Mouse (Mus musculus): ENCODE results near the gene Sbk1. TPM values are rescaled to one million over a fixed set of nuclear protein-coding genes. Genes with fewer than 3 reads are reported as not detected.

The Sbk1 gene
- total RNA-seq, 2 experiments from 2014 or later, result 396 to 420 TPM

GRCm38 (mm10) chr7:126329907-126330645 lies 57.7 kb downstream of the Sbk1 start:
- intact Hi-C loops (cut with DNase I), result no loop called here

DNA sequence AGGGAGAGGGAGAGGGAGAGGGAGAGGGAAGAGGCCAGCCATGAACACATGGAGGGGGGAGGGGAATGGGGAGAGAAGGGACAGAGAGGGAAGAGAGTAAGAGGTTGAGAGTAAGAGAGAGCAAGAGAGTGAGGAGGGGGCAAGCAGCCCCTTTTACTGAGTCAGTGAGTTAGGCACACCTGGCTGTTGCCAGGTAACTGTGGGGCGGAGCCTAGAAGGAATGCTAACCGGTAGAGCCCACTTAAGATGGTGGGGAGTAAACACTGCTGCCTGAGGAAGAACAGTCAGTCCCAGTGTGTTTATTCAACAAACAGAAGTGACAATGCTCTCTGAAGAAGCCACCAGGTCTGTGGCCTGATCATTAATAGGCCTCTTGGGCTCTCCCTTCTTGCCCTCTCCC lies 58.3 kb downstream of the Sbk1 start:
- intact Hi-C loops (cut with DNase I), result no loop called here
- DNase-seq, result no peak

More at GRCm38 (mm10) chr7:126329907-126330645, 57.7 kb downstream of the Sbk1 start:
- no peak for DNase-seq

DNA sequence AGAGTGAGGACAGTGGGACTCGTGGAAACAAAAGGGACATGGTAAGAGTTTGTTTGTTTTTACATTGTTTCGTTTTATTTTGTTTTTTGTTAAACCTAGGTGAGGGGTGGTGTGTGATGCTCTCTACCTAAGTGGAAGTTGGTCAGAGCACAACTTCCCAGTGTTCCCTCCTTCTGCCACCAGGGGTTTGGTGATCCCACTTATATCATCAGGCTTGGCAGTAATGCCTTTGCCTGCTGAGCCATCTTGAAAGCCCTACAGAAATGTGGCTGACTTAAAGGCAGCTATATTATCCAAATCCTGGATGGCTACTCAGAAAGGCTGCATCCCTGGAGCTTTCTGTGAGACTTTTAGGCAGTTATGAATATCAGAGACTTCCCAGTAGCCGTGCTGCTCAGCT lies 60.3 kb downstream of the Sbk1 start:
- DNase-seq, result no peak
- intact Hi-C loops (cut with DNase I), result no loop called here

GRCm38 (mm10) chr7:126335556-126335955 lies 63.1 kb downstream of the Sbk1 start:
- intact Hi-C loops (cut with DNase I), result no loop called here

DNA sequence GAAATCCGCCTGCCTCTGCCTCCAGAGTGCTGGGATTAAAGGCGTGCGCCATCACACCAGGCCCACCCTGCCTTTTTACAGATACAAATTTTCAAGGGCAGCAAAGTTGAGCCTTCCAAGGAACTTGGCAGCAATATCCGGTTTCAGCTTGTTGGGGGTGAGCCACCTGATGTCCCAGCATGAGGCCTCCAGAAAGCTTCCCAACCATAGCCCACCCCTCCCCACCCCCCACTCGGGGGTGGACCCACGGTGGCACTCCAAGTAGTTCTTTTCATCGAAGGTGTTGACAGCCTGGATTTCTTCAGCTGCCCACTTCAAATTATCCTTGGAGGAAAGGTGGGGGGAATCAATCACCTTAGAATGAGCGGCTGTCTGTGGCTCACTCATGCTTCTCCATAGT lies 66.5 kb downstream of the Sbk1 start:
- intact Hi-C loops (cut with DNase I), result no loop called here
- no peak for DNase-seq

More at GRCm38 (mm10) chr7:126335556-126335955, 63.1 kb downstream of the Sbk1 start:
- peak; percentile 17 for DNase-seq

DNA sequence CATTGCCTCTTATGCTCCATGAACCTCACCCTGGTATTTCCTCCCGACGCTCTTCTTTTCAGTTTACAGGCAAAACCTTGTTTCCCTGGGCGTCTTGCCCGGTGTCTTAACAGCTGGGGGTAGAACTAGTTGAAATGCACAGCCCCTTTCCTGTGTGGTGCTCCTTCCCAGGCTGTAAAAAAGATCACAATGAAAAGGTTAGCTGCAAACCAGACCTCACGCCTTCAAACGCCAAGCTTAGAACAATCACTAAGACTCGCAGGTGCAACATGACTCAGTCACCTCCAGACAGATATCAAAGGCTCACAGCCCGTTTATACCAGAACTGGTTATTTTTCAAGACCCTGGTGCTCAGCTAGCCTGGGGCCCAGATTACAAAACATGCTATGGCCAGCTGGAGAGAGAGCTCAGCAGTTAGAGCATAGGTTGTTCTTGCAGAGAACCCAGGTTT lies 67.1 kb downstream of the Sbk1 start:
- intact Hi-C loops (cut with DNase I), result no loop called here
- DNase-seq, result peak; percentile 12

DNA sequence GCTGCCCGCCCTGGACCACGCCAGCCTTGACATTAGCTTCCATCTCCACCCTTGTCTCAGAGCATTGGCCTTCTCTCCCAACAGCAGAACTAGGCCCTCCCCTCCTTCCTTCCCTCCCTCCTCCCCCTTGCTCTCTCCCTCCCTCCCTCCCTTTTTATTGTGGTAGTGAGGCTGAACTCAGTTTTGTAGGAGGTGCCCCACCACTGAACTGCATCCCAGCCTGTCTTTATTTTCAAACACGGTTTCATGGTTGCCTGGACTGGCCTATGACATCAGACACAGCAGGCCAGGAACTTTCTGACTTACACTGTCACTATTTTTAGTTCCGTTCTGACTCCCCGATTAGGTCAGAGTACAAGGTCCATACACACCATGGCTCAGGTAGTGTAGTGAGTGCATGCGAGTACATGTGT lies 67.8 kb downstream of the Sbk1 start:
- intact Hi-C loops (cut with DNase I), result no loop called here
- no peak for DNase-seq

DNA sequence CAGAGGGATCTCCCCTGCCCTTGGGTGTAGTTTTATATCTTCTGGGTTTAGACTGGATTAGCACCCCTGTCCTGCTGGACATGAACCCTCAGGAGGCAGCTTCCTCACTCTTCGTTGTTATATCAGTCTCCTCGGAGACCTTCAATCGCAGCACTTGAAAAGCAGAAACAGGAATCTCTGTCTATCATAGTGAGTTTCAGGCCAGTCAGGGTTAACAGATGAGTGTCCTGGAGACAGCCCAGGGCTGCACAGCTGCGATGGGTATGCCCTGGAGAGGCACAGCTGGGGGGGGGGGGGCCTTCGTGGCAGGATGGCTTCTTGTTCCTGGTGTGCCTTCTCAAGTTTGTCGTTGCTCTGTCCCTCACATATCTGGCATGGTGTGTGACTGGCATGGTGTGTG lies 68.5 kb downstream of the Sbk1 start:
- intact Hi-C loops (cut with DNase I), result no loop called here
- no peak for DNase-seq

Other genes starting within 250 kb of the Sbk1 start
- 10 to 100 TPM; 16.4 to 19.2 TPM for gene Gsg1l, start 190.2 kb upstream of the Sbk1 start, total RNA-seq (2021)
- gene Xpo6, start 72.1 kb upstream of the Sbk1 start, total RNA-seq (2021), result 100 to 1,000 TPM; 105 to 107 TPM
- 1 to 10 TPM; 1.5 to 2.1 TPM for gene Lat, start 97.0 kb downstream of the Sbk1 start, total RNA-seq (2021)
- gene Spns1, start 104.8 kb downstream of the Sbk1 start, total RNA-seq (2021), result 10 to 100 TPM; 82.4 to 83.9 TPM
- gene Nfatc2ip, start 124.1 kb downstream of the Sbk1 start, total RNA-seq (2021), result 10 to 100 TPM in 1 of 2 experiments, 1 to 10 TPM in 1; 8.4 to 10.4 TPM
- under 1 TPM; 0.16 to 0.32 TPM for gene Cd19, start 142.3 kb downstream of the Sbk1 start, total RNA-seq (2021)
- gene Rabep2, start 156.1 kb downstream of the Sbk1 start, total RNA-seq (2021), result 10 to 100 TPM; 18.6 to 19.9 TPM
- gene Atp2a1, start 190.5 kb downstream of the Sbk1 start, total RNA-seq (2021), result under 1 TPM in 1 of 2 experiments, not detected in 1; 0.12 TPM
- gene Sh2b1, start 202.8 kb downstream of the Sbk1 start, total RNA-seq (2021), result 10 to 100 TPM; 72.5 to 77.7 TPM
- 10 to 100 TPM; 80.9 to 96.5 TPM for gene Tufm, start 214.7 kb downstream of the Sbk1 start, total RNA-seq (2021)
- 100 to 1,000 TPM; 164 to 165 TPM for gene Atxn2l, start 230.8 kb downstream of the Sbk1 start, total RNA-seq (2021)

All from left cerebral cortex, postnatal 4 days (tissue).